Mouse (Mus musculus) adipocyte (in vitro differentiated cells): ENCODE measurements around the gene Dvl2.
"Not testable (repeated sequence)": the region's sequence is repeated elsewhere in the genome, so short reads cannot be mapped to it uniquely, and the experiment has no call there.

Source experiments
- DNase-seq: peaks from one replicate; pipeline ENCODE4 v3.0.0-alpha.2; 2016; ENCODE audit warnings: low spot score

Dvl2 gene

GRCm38 (mm10) chr11:70010033-70010432 is 9.6 kb downstream of the Dvl2 start:
- DNase-seq: no peak

DNA sequence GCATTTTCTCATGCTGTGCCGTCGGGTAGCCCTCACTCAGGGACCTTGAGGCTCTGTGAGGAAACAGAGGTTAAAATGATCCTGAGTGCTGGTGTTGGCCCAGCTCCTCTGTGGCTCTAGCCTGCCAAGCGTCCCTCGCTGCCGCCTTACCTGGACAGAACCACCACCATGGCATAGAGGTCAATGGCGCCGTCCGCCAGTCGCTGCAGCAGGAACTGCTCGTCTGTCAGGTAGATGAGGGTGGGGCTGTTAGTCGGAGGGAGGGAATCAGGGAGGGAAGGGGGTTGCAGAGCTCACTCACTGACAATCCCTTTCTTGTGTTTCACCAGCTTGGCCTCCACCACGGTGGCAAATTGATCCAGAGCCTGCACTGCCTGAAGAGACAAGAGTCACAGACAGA is 10.2 kb downstream of the Dvl2 start:
- DNase-seq: no peak

- no peak for DNase-seq
Observed at GRCm38 (mm10) chr11:70010961-70011360, 10.6 kb downstream of the Dvl2 start.

GRCm38 (mm10) chr11:70012931-70013330 is 12.5 kb downstream of the Dvl2 start:
- DNase-seq: no peak

- DNase-seq: no peak
Observed at GRCm38 (mm10) chr11:70013408-70013807, 13.0 kb downstream of the Dvl2 start.

DNA sequence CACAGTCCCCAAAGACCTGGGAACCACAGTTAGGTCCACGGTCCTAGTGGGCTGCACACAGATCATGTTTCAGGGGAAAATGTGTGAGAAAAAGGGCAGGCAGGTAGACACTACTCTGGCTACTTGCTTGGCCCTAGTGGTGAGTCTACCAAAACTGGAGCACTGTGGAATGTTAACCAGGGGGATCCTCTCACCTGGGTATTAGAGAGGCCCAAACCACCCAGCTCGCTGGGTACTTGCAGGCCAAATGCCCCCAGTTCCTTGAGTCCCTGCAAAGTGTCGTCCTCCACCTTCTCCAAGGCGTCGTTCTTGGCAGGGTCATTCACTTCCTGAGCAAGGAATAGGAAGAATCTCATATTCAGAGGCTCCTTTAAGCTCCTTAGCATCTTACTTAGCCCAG is 13.7 kb downstream of the Dvl2 start:
- no peak for DNase-seq

DNA sequence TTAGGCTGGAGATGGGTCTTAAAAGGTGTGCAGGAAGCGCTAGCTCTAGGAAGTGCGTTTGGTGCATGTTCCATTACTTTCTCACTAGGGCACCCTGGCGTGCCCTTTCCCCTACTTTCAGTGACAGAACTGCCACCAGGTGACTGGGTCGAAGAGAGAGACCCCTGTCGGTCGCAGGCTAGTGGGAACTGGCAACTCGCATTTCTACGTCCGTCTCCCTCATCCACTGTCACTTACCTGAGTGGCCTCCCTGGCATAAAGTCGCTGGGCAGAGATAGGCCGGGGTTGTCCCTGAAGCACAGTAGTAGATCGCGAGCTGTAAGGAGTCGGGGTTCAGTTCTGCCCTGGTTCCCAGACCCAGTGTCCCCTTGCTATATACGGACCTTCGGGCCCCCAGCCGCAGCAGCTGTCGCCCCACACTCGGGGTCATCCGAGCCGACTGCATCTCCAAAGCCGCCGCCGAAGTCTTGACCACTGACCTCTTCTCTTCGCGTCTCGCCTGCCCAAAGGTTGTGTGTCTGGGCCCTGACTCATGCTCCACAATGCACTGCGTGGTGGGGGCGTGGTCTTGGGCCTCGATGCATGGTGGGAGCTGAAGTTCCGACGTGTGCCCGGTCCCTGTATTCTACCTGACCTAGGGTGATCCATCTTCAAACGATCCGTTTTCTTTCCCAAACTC is 14.6 kb downstream of the Dvl2 start, which contains the start of gene Acadvl:
Gene Acadvl (minus strand): TSS at position 532 of the 679 bp plus-strand sequence.
- peak; percentile 90 for DNase-seq

GRCm38 (mm10) chr11:70015677-70016076 is 15.3 kb downstream of the Dvl2 start:
- no peak for DNase-seq

DNA sequence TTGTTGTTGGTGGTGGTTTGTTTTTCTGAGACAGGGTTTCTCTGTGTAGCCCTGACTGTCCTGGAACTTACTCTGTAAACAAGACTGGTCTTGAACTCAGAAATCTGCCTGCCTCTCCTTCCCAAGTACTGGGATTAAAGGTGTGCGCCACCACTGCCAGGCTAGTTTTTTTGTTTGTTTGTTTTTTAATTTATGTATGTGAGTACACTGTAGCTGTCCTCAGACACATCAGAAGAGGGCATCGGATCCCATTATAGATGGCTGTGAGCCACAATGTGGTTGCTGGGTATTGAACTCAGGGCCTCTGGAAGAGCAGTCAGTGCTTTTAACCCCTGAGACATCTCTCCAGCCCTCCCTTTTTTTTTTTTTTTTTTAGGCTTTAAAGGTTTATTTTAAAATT is 15.8 kb downstream of the Dvl2 start:
- DNase-seq: not testable (repeated sequence)

GRCm38 (mm10) chr11:70016669-70017068 is 16.3 kb downstream of the Dvl2 start, which contains the start of gene Dlg4:
Dlg4 (plus strand) TSS chr11:70016942.
- no peak for DNase-seq

GRCm38 (mm10) chr11:70017199-70017767 is 16.9 kb downstream of the Dvl2 start:
- no peak for DNase-seq

DNA sequence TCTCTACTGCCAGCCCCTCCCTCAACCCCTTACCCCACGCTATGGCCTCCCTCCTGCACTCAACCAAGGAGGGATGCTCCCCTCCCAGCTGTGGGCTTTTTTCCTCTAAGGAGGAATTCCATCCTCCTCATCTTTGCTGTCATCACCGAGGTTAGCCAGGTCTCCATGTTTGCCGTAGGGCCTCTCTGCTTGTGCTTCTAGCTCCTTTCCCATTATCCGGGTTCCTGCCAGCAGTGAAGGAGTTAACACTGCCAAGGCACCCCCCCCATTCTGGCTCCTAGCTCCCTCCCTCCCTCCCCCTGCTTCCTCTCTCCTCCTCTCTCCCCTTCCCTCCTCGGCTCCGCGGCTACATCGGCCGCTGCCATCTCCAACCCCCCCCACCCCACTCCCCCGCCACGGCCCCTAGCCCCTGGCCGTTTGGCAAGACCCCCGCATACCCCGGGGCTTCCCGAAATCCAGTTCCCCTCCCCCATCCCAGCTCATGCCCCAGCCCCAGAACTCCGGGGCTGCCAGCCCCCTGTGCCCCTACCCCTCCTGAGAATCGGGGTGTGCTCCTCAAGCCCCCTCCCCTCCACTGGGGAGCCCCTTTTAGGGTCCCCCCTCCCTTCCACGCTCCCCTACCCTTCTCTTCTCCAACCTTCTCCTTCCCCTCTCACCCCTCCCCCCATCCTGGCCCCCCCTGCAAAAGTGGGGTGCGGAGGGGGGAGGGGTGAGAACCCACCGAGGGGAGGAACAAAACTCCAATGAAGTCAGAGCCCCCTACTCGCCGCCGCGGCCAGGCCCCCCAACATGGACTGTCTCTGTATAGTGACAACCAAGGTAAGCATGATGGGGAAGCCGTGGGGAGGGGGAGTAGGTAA is 18.0 kb downstream of the Dvl2 start:
- peak; percentile 61 for DNase-seq

DNA sequence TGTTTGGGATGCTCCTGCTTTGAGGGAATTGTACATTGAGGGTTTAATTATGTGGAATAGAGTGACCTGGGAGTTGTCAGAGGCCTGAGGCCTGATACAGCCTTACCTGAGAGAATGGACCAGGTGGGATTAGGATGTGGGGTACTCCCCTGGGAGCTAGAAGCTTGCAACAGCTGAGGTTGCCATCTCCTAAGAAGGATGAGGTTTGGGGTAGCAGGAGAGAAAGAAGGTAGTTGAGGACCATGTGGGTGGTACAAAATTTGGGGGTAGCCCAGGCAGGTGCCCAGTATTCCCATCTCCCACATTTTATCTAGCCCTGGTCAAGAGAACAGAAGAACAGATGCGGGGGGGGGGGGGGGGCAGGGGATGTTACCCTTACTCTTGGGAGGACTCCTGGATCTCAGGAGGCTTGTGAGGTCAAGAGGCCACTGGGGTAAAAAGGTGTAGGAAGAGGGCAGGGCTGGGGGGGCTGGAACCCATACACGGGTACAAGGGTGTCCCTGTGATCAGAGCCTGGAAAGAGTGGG is 19.2 kb downstream of the Dvl2 start:
- no peak for DNase-seq

DNA sequence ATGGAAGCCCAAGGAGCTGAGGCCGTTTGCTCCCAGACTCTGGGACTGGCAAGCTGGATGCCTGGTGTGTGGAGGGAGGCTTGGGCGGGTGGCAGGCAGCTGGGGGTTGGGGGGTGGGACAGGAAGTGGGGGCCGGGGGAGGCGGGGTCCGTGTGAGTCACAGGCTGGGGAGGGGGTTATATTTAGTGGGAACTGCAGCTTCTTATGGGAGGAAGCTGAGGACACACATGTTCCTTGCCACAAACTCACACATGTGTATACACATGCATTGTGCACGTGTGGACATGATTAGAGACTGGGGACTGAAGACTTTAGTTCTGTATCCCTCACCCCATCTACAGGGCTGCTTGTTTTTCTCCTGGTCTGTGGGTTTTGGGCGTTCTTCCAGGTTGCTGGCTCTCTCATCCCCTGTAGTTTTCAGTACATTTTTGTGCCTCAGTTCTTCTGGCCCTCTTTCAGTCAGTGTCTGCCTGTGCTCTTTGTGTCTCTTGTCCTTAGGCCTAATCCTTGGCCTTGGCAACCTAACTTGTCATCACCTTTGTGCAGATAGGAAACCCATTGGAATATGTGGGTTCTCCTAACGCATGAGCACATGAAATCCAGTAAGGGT is 19.7 kb downstream of the Dvl2 start:
- DNase-seq: peak; percentile 59

- peak; percentile 90 for DNase-seq
Observed at GRCm38 (mm10) chr11:70020731-70021263, 20.4 kb downstream of the Dvl2 start.

GRCm38 (mm10) chr11:70021264-70022132 is 21.1 kb downstream of the Dvl2 start:
- DNase-seq: peak; percentile 93

GRCm38 (mm10) chr11:70023481-70024150 is 23.2 kb downstream of the Dvl2 start:
- DNase-seq: no peak

- DNase-seq: no peak
Observed at GRCm38 (mm10) chr11:70024151-70024514, 23.7 kb downstream of the Dvl2 start.

DNA sequence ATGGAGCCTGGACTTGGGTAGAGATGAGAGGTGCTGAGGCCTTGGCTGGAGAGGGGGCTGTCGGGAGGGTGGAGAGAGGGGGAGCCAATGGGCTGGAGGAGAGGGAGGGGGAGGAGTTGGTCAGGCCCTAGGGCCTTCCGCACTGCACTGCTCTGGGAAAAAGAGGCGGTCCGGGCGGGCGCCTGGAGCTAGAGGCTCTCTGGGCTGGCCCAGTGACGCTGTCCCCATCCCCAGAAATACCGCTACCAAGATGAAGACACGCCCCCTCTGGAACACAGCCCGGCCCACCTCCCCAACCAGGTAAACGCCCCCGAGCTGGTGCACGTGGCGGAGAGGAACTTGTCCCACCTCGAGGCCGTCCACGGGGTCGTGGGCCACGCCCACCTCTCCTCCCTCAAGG is 26.3 kb downstream of the Dvl2 start:
- DNase-seq: peak; percentile 42

GRCm38 (mm10) chr11:70027397-70027796 is 27.0 kb downstream of the Dvl2 start:
- DNase-seq: peak; percentile 55
